Mouse (Mus musculus): ENCODE measurements around the gene Gm20873. TPM values are rescaled to one million over a fixed set of nuclear protein-coding genes. Genes with fewer than 3 reads are reported as not detected.
"Not testable (repeated sequence)": the region's sequence is repeated elsewhere in the genome, so short reads cannot be mapped to it uniquely, and the experiment has no call there.

The Gm20873 gene
- not detected in 2 replicates for polyA plus RNA-seq (2015; fragmentation: Nextera tagmentation; extraction: Ambion mirVana)

DNA sequence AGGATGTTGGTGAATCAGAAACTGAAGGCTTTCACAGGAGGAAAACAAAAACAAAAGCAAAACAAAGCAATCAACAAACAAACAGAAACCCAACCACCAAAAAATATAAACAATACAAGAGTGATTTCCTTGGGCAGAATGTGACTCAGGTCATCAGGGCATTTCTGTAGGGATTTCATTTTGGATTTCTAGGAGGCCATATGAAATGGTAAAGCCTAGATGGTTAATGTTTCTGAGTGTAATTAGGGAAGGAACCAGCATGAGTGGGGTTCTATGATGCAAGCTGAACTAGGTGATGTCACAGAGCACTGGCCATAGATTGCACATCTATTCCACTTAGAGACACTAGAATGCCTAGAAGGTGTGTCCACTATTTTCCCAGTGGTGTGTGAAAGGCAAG lies at the start of gene Gm20873:
Gm20873 (plus strand) TSS at position 301 of the 400 bp plus-strand sequence.
- H3K4me1 ChIP-seq (replicated peaks; ENCODE audit: insufficient read depth, low read length); H3K9ac ChIP-seq (ENCODE audit: low read depth, low read length); H3K27me3 ChIP-seq (ENCODE audit: insufficient read depth, low read length); DNase-seq (ENCODE audit: low spot score); H3K4me2 ChIP-seq (ENCODE audit: low read length); H3K4me3 ChIP-seq (replicated peaks; ENCODE audit: low read depth, low read length); H3K9me3 ChIP-seq (replicated peaks; ENCODE audit: low read length); H3K36me3 ChIP-seq (ENCODE audit: insufficient read depth, low read length); ATAC-seq (replicated peaks; ENCODE audit: low FRiP score, low read depth); H3K27ac ChIP-seq: not testable (repeated sequence)

DNA sequence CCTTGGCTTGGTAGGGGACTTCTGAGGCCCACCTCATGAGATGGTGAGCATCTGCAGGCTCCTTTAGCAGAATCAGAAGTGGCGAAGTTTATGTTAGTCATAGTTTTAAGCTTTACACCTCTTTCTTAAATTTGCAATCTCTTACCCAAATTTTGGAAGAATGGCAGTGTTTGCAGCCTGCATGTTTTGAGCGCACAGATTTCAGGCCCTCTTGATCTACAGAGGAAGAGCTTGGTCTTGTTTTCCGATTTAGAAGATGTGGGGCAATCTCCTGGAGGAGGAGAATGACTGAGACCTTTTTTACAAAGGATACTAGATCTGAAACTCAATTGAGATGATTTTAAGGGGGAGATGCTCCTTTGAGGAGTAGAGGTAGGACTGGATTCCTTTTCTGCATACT lies 29.0 kb upstream of the Gm20873 start, which contains the start of gene Gm21746:
Gm21746 (minus strand) TSS at position 101 of the 400 bp plus-strand sequence.
- not testable (repeated sequence) for ATAC-seq (replicated peaks; ENCODE audit: low FRiP score, low read depth)
- WGBS = 75% methylated on average over 2 of the region's 3 CpGs

More for the DNA sequence above, 29.0 kb upstream of the Gm20873 start, which contains the start of gene Gm21746:
- H3K4me1 ChIP-seq (replicated peaks; ENCODE audit: insufficient read depth, low read length); H3K4me2 ChIP-seq (ENCODE audit: low read length); DNase-seq (ENCODE audit: low spot score); H3K27me3 ChIP-seq (ENCODE audit: insufficient read depth, low read length); H3K4me3 ChIP-seq (replicated peaks; ENCODE audit: low read depth, low read length); H3K9me3 ChIP-seq (replicated peaks; ENCODE audit: low read length); H3K9ac ChIP-seq (ENCODE audit: low read depth, low read length); H3K36me3 ChIP-seq (ENCODE audit: insufficient read depth, low read length); H3K27ac ChIP-seq: not testable (repeated sequence)

Other genes with a start within 250 kb of the Gm20873 start
- gene Gm21746, start 29.1 kb upstream of the Gm20873 start, polyA plus RNA-seq (2015; fragmentation: Nextera tagmentation; extraction: Ambion mirVana) = not detected in 2 replicates